Mouse (Mus musculus) limb, embryonic 13.5 days (tissue): ENCODE measurements around the gene Il21. TPM values are rescaled to one million over a fixed set of nuclear protein-coding genes. Genes with fewer than 3 reads are reported as not detected.

Source experiments
- ATAC-seq: fragments of 200-750 bp; cut with Nextera tagmentation; 2 replicates; pipeline ENCODE4 v1.8.0; 2017; ENCODE audit warnings: low read depth, moderate number of reproducible peaks, moderate TSS enrichment; ENCODE audit not compliant: low FRiP score
- H3K27ac ChIP-seq: fragments of 300-500 bp; sonication (generic); 2 replicates; pipeline ENCODE4 v1.5.1; 2015; ENCODE audit warnings: inconsistent platforms, mild to moderate bottlenecking, moderate library complexity
- H3K27me3 ChIP-seq: fragments of 300-500 bp; sonication (generic); 2 replicates; pipeline ENCODE4 v1.6.1; 2015; ENCODE audit warnings: mild to moderate bottlenecking, inconsistent platforms
- H3K36me3 ChIP-seq: fragments of 300-500 bp; sonication (generic); 2 replicates; pipeline ENCODE4 v1.6.1; 2015; ENCODE audit warnings: inconsistent platforms, mild to moderate bottlenecking, moderate library complexity
- H3K4me1 ChIP-seq: fragments of 300-500 bp; sonication (generic); 2 replicates; pipeline ENCODE4 v1.6.1; 2015; ENCODE audit warnings: inconsistent platforms
- H3K4me2 ChIP-seq: fragments of 300-500 bp; sonication (generic); replicated peaks from 2 replicates; pipeline ENCODE4 v1.6.1; 2015; ENCODE audit warnings: inconsistent platforms, mild to moderate bottlenecking, moderate library complexity
- H3K4me3 ChIP-seq: fragments of 300-500 bp; sonication (generic); 2 replicates; pipeline ENCODE4 v1.5.1; 2015; ENCODE audit warnings: moderate library complexity, mild to moderate bottlenecking, inconsistent platforms
- H3K9ac ChIP-seq: fragments of 300-500 bp; sonication (generic); 2 replicates; pipeline ENCODE4 v1.6.1; 2015; ENCODE audit warnings: mild to moderate bottlenecking, inconsistent platforms
- H3K9me3 ChIP-seq: fragments of 300-500 bp; sonication (generic); 2 replicates; pipeline ENCODE4 v1.6.1; 2016; ENCODE audit warnings: inconsistent platforms
- WGBS: fragments of 180-500 bp; shearing (Covaris S2); methylation state at CpG from one replicate; pipeline ENCODE4 v1.1.7; 2015; 5-methylcytosine and 5-hydroxymethylcytosine counted together
- polyA plus RNA-seq: library from polyadenylated mRNA; unstranded; fragments of >200 nt; fragmentation: Nextera tagmentation; extraction: Ambion mirVana; gene quantifications from 2 replicates; pipeline ENCODE4 v1.2.1, GENCODE M21; 2015

Gene Il21
- not detected in 2 replicates for polyA plus RNA-seq

DNA sequence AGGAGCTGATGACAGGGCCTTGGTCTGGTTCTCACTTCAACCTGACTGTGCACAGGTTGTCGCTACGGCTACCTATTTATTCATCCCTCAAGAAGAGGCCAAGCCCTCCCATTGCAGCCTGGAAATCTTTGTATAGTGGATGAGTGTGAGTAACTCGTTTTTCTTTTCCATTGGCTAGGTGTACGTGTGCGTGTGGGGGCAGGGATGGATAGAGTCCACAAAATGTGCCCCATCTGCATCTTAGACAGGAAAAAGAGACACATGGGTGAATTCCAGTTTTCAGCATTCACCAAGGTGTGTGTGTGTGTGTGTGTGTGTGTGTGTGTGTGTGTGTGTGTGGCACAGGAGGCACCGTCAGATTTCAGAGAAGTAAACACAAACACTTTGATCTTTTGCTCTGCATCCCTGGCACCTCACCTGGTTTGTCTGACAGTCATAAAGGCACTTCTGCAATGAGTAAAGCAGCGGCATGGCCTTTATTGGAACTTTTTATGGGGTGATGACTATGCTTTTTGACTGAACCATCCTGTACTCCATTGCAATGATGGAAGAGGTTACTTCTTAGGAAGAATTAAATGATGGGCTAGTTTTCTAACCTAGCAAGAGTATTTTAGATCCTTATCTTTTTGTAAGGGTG, at the start of gene Il21:
TSS of gene Il21 (minus strand) at position 51 of the 637 bp plus-strand sequence.
- Histone ChIP-seq H3K9ac (no peak within 1 kb of the TSS), H3K9me3 (no peaks in the 10 kb centered on the region), H3K4me1 (no peaks in the 10 kb centered on the region), H3K27ac (no peak within 1 kb of the TSS), H3K27me3 (no peaks in the 10 kb centered on the region), H3K36me3 (no peaks in the 10 kb centered on the region), H3K4me2 (no peak within 1 kb of the TSS), H3K4me3 (no peak within 1 kb of the TSS)
- WGBS: 76% methylated on average over 7 of the region's 7 CpGs
- ATAC-seq: no peak

DNA sequence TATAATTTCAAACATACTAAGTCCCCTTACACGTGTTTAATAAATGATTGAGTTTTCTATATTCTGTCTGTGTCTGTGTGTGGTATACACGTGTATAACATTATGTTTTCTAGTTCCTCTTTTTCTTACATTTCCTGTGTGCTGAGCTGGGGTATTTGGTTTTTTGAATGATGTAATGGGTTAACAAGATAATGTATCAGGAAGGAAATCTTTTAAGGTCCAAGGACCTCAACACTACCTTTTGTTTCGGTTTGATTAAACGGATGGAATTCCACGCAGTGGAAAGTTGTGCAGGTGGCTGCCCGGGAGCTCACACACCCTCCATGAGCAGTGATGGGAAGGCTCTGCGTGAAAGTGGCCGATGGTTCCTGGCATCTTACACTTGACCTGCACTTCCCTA, 48.4 kb upstream of the Il21 start:
- H3K4me1 ChIP-seq: no peaks in the 10 kb centered on the region
- no peak overlapping the region for H3K27ac ChIP-seq
- H3K4me3 ChIP-seq: no peak overlapping the region
- H3K9ac ChIP-seq: no peak overlapping the region
- WGBS: 80% methylated on average over 8 of the region's 8 CpGs
- no peaks in the 10 kb centered on the region for H3K36me3 ChIP-seq
- no peaks in the 10 kb centered on the region for H3K9me3 ChIP-seq
- no peak for ATAC-seq
- no peak overlapping the region for H3K4me2 ChIP-seq
- H3K27me3 ChIP-seq: no peaks in the 10 kb centered on the region

DNA sequence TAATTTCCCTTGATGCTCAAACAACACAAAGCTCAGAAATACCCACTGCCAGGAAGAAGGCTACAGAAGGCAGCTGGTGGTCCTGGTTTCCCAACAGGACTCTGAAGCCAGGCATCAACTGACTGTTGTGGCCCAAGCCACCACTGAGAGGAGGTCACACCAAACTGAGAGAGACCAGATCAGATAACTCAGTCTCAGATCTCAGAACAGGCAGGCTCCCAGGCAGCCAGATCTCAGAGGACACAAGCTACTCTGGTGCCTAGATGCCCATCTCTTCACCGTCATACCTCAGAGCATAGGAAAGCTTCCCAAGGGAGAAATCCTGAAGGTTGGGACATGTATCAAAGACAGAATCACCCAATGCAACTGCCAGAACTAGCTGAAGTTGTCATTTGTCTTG, 47.8 kb upstream of the Il21 start:
- 87% methylated on average over 1 of the region's 1 CpGs for WGBS
- Histone ChIP-seq H3K4me3 (no peak overlapping the region), H3K27ac (no peak overlapping the region), H3K9me3 (no peaks in the 10 kb centered on the region), H3K4me1 (no peaks in the 10 kb centered on the region), H3K36me3 (no peaks in the 10 kb centered on the region), H3K27me3 (no peaks in the 10 kb centered on the region), H3K4me2 (no peak overlapping the region), H3K9ac (no peak overlapping the region)
- ATAC-seq: no peak

GRCm38 (mm10) chr3:37274661-37275060, 42.2 kb upstream of the Il21 start:
- Histone ChIP-seq H3K9me3 (no peaks in the 10 kb centered on the region), H3K27me3 (no peaks in the 10 kb centered on the region), H3K4me1 (no peaks in the 10 kb centered on the region), H3K27ac (no peak overlapping the region), H3K4me2 (no peak overlapping the region), H3K4me3 (no peak overlapping the region), H3K36me3 (no peaks in the 10 kb centered on the region), H3K9ac (no peak overlapping the region)
- ATAC-seq: no peak
- WGBS: 84% methylated on average over 6 of the region's 6 CpGs

DNA sequence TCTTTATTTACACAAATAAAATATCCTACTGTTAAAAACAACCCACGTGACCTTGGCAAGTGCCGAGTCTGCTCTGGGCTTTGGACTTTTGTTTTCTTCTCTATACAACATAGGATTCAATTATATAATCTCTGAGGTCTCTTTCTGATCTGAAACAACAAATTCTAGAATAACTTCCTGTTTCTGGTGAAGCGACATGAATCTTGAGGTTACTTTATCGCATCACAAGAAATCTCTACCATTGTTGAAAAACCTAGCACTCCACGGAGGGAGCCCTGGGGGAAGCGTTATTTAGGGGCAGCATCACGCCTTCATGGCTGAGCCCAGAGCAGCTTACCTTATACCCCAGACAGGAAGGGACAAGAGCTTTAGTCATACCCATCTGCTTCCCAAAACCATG, 40.7 kb upstream of the Il21 start:
- ATAC-seq: no peak
- Histone ChIP-seq H3K9me3 (no peaks in the 10 kb centered on the region), H3K4me3 (no peak overlapping the region), H3K9ac (no peak overlapping the region), H3K36me3 (no peaks in the 10 kb centered on the region), H3K4me2 (no peak overlapping the region), H3K27ac (no peak overlapping the region), H3K4me1 (no peaks in the 10 kb centered on the region), H3K27me3 (no peaks in the 10 kb centered on the region)
- WGBS: 80% methylated on average over 7 of the region's 7 CpGs

- Histone ChIP-seq H3K27me3 (no peaks in the 10 kb centered on the region), H3K9me3 (no peaks in the 10 kb centered on the region), H3K27ac (no peak overlapping the region), H3K4me1 (no peaks in the 10 kb centered on the region), H3K36me3 (no peaks in the 10 kb centered on the region), H3K4me2 (no peak overlapping the region), H3K9ac (no peak overlapping the region), H3K4me3 (no peak overlapping the region)
- ATAC-seq: no peak
- 3% methylated on average over 1 of the region's 1 CpGs for WGBS
These were observed 38.8 kb upstream of the Il21 start for GRCm38 (mm10) chr3:37271209-37271608.

DNA sequence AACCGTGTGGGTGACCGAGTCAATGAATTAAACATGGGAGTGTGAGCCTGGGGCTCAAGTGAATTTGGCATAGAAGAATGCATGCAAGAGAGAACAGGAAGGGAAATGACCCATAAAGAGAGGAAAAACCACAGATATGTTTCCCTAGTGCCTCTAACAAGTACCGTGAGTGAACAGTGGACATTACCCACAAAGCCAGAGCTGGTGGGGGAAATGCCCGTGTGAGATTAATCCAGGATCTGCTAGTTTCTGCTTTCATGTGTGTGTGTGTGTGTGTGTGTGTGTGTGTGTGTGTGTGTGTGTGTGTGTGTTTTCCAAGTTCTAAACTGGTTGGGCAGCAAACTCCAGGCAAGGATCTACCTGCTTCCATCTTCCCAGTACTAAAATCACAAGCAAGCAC, 37.5 kb upstream of the Il21 start:
- ATAC-seq: no peak
- H3K9me3 ChIP-seq: no peaks in the 10 kb centered on the region
- no peak overlapping the region for H3K4me2 ChIP-seq
- H3K4me1 ChIP-seq: no peaks in the 10 kb centered on the region
- H3K27me3 ChIP-seq: no peaks in the 10 kb centered on the region
- H3K4me3 ChIP-seq: no peak overlapping the region
- no peak overlapping the region for H3K9ac ChIP-seq
- 82% methylated on average over 4 of the region's 4 CpGs for WGBS
- H3K27ac ChIP-seq: no peak overlapping the region
- H3K36me3 ChIP-seq: no peaks in the 10 kb centered on the region

GRCm38 (mm10) chr3:37268338-37268737, 35.9 kb upstream of the Il21 start:
- no peaks in the 10 kb centered on the region for H3K36me3 ChIP-seq
- H3K9me3 ChIP-seq: no peaks in the 10 kb centered on the region
- WGBS: 84% methylated on average over 11 of the region's 11 CpGs
- no peaks in the 10 kb centered on the region for H3K27me3 ChIP-seq
- H3K9ac ChIP-seq: no peak overlapping the region
- ATAC-seq: no peak
- H3K4me3 ChIP-seq: no peak overlapping the region
- H3K4me2 ChIP-seq: no peak overlapping the region
- H3K4me1 ChIP-seq: no peaks in the 10 kb centered on the region
- no peak overlapping the region for H3K27ac ChIP-seq

- H3K36me3 ChIP-seq: no peaks in the 10 kb centered on the region
- H3K27me3 ChIP-seq: no peaks in the 10 kb centered on the region
- WGBS: 52% methylated on average over 10 of the region's 10 CpGs
- H3K4me1 ChIP-seq: no peaks in the 10 kb centered on the region
- H3K9me3 ChIP-seq: no peaks in the 10 kb centered on the region
- H3K9ac ChIP-seq: no peak overlapping the region
- no peak overlapping the region for H3K27ac ChIP-seq
- H3K4me3 ChIP-seq: no peak overlapping the region
- H3K4me2 ChIP-seq: no peak overlapping the region
- no peak for ATAC-seq
These were observed 27.0 kb upstream of the Il21 start for GRCm38 (mm10) chr3:37259331-37259999.

- H3K4me3 ChIP-seq: no peak overlapping the region
- no peak overlapping the region for H3K9ac ChIP-seq
- H3K4me1 ChIP-seq: no peaks in the 10 kb centered on the region
- H3K27me3 ChIP-seq: no peaks in the 10 kb centered on the region
- ATAC-seq: no peak
- 87% methylated on average over 15 of the region's 15 CpGs for WGBS
- no peak overlapping the region for H3K27ac ChIP-seq
- H3K36me3 ChIP-seq: no peaks in the 10 kb centered on the region
- H3K4me2 ChIP-seq: no peak overlapping the region
- no peaks in the 10 kb centered on the region for H3K9me3 ChIP-seq
These were observed 25.3 kb upstream of the Il21 start for GRCm38 (mm10) chr3:37257776-37258175.

DNA sequence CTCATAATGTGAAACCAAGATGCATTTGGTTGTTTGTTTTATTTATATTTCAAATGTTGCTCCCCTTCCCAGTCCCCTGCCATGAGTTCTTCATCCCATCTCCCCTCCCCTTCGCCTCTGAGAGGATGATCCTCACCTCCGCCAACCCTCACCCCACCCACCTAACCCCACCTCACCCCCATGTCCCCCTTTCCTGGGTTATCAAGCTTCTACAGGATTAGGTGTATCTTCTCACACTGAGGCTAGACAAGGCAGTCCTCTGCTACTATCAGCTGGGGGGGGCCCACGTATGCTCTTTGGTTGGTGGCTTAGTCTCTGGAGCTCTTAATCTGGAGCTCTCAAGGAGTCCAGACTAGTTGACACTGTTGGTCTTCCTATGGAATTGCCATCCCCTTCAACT, 18.5 kb upstream of the Il21 start:
- H3K27me3 ChIP-seq: no peaks in the 10 kb centered on the region
- WGBS: 88% methylated on average over 3 of the region's 3 CpGs
- no peak overlapping the region for H3K27ac ChIP-seq
- no peak overlapping the region for H3K4me3 ChIP-seq
- H3K4me2 ChIP-seq: no peak overlapping the region
- no peaks in the 10 kb centered on the region for H3K4me1 ChIP-seq
- no peaks in the 10 kb centered on the region for H3K36me3 ChIP-seq
- ATAC-seq: no peak
- H3K9me3 ChIP-seq: no peaks in the 10 kb centered on the region
- no peak overlapping the region for H3K9ac ChIP-seq

GRCm38 (mm10) chr3:37235025-37235424, 2.6 kb upstream of the Il21 start:
- Histone ChIP-seq H3K9ac (no peak overlapping the region), H3K9me3 (no peaks in the 10 kb centered on the region), H3K36me3 (no peaks in the 10 kb centered on the region), H3K27me3 (no peaks in the 10 kb centered on the region), H3K27ac (no peak overlapping the region), H3K4me3 (no peak overlapping the region), H3K4me2 (no peak overlapping the region), H3K4me1 (no peaks in the 10 kb centered on the region)
- WGBS: 75% methylated on average over 4 of the region's 4 CpGs
- ATAC-seq: no peak

- no peak for ATAC-seq
- H3K9me3 ChIP-seq: no peaks in the 10 kb centered on the region
- H3K4me1 ChIP-seq: no peaks in the 10 kb centered on the region
- H3K4me3 ChIP-seq: no peak overlapping the region
- H3K9ac ChIP-seq: no peak overlapping the region
- no peak overlapping the region for H3K4me2 ChIP-seq
- no peaks in the 10 kb centered on the region for H3K27me3 ChIP-seq
- no peak overlapping the region for H3K27ac ChIP-seq
- WGBS: 78% methylated on average over 7 of the region's 7 CpGs
- no peaks in the 10 kb centered on the region for H3K36me3 ChIP-seq
These were observed 1.3 kb downstream of the Il21 start for GRCm38 (mm10) chr3:37231153-37231552.
